ENCODE assay signal across 8 mouse cellular contexts in genomic region chr11:58322824-58323569, GRCm38 (mm10). TPM values are rescaled to one million over a fixed set of nuclear protein-coding genes. Genes with fewer than 3 reads are reported as not detected.
DNase-seq lines count a peak whose midpoint lies in the region; ATAC-seq and TF ChIP-seq lines count a peak whose summit lies in the region.

No protein-coding gene starts in this region.

- H3K36me3 ChIP-seq in hindbrain, postnatal 0 days (ENCODE audit: insufficient read depth, low read length) = peaks cover 5% of the 10 kb centered on the region; the same call in 1 of the 2 replicates
- peaks cover 21% of the 10 kb centered on the region for H3K36me3 ChIP-seq in macrophage (ENCODE audit: inconsistent target)

- intact Hi-C loops in gastrocnemius, adult 2 months (cut with DNase I) = loop anchor here (10.0 kb wide), 1 partner anchor 218 kb away; the partner anchor contains the start of gene Cnot8
- intact Hi-C loops in left cerebral cortex, adult 2 months (cut with DNase I) = loop anchor here (1.0 kb wide), 1 partner anchor 21 kb away; no protein-coding TSS in a partner anchor

- H3K4me1 ChIP-seq in hindbrain, postnatal 0 days (ENCODE audit: insufficient read depth, low read length) = peaks cover 16% of the 10 kb centered on the region; the same call in 1 of the 2 replicates

- ATAC-seq in activated CD4-positive, CD25-positive, alpha-beta regulatory T cell, adult 4 months = peak; percentile 90
- ATAC-seq in common myeloid progenitor, adult 5-6 weeks (replicated peaks; ENCODE audit: low read depth, poor library complexity, severe bottlenecking) = peak; percentile 93
- ATAC-seq in hindbrain, postnatal 0 days = peak; percentile 99

- TF ChIP-seq CTCF in gastrocnemius, adult 2 months (IDR thresholded peaks at IDR 0.05) = no peak
- TF ChIP-seq CTCF in hindbrain, postnatal 0 days (IDR thresholded peaks at IDR 0.05; ENCODE audit: low read depth) = peak; percentile 17; the same call in 1 of the 2 replicates
- no peak for TF ChIP-seq CTCF in left cerebral cortex, adult 2 months (IDR thresholded peaks at IDR 0.05)

- no peaks in the 10 kb centered on the region for H3K27me3 ChIP-seq in hindbrain, postnatal 0 days (ENCODE audit: insufficient read depth, low read length)

- peak overlapping the region; percentile 95 for H3K4me2 ChIP-seq in hindbrain, postnatal 0 days (ENCODE audit: low read depth, low read length)

- H3K9me3 ChIP-seq in hindbrain, postnatal 0 days (ENCODE audit: low read length) = no peaks in the 10 kb centered on the region

- 2% methylated on average over 60 of the region's 63 CpGs for WGBS in hindbrain, postnatal 0 days
- under 1% methylated on average over 63 of the region's 63 CpGs for WGBS in macrophage (ENCODE audit: missing documents)

- H3K9ac ChIP-seq in hindbrain, postnatal 0 days (replicated peaks; ENCODE audit: low read length) = peak overlapping the region; percentile 93

- peak overlapping the region; percentile 98 for H3K27ac ChIP-seq in gastrocnemius, adult 2 months
- peak overlapping the region; percentile 99 for H3K27ac ChIP-seq in hindbrain, postnatal 0 days
- H3K27ac ChIP-seq in left cerebral cortex, adult 2 months = peak overlapping the region; percentile 97
- H3K27ac ChIP-seq in macrophage = peak overlapping the region; percentile 54

- H3K4me3 ChIP-seq in gastrocnemius, adult 2 months = peak overlapping the region; percentile 93
- peak overlapping the region; percentile 74 for H3K4me3 ChIP-seq in hindbrain, postnatal 0 days (ENCODE audit: low read length)
- peak overlapping the region; percentile 78 for H3K4me3 ChIP-seq in left cerebral cortex, adult 2 months
- H3K4me3 ChIP-seq in macrophage (ENCODE audit: inconsistent target) = peak overlapping the region; percentile 54

- peak; percentile 99 for DNase-seq in gastrocnemius, adult 2 months
- peak; percentile 98 for DNase-seq in hindbrain, postnatal 0 days (ENCODE audit: low spot score)
- peak; percentile 96 to 97 for DNase-seq in left cerebral cortex, adult 2 months (ENCODE audit: extremely low spot score in 1 of 2, low spot score in 2 of 2)
- peak; percentile 96 for DNase-seq in retina, postnatal 7 days (ENCODE audit: low read depth, low spot score)
- DNase-seq in urinary bladder, adult 18-20 months (ENCODE audit: low spot score in 2 of 2) = peak; percentile 95

- H3K79me2 ChIP-seq in macrophage (ENCODE audit: inconsistent target) = peaks cover 44% of the 10 kb centered on the region

RNA-seq across cellular contexts. Expression of gene Zfp672, which starts 7.1 kb away (rescaled TPM):
- polyA plus RNA-seq in activated CD4-positive, CD25-positive, alpha-beta regulatory T cell, adult 4 months (2017; shearing (Covaris generic)) = 10 to 100 TPM; 43.4 to 44.5 TPM
- total RNA-seq in common myeloid progenitor, adult 5-6 weeks (2017) = 23.0 and 25.8 TPM in 2 replicates
- 10 to 100 TPM; 43.1 to 44.6 TPM for total RNA-seq in gastrocnemius, adult 2 months (2021)
- 36.3 and 42.9 TPM in 2 replicates for total RNA-seq in hindbrain, postnatal 0 days (2014; rRNA removed)
- 43.8 TPM in 2 replicates for polyA plus RNA-seq in hindbrain, postnatal 0 days (2015; fragmentation: Nextera tagmentation; extraction: Ambion mirVana)
- 10 to 100 TPM; 46.2 to 49.7 TPM for total RNA-seq in left cerebral cortex, adult 2 months (2021)
- total RNA-seq in macrophage (2018; cell fraction: chromatin; rRNA removed) = 10 to 100 TPM; 10.4 to 75.2 (median 32.9) TPM
- total RNA-seq in macrophage (2018; cell fraction: cytosol; rRNA removed) = 10 to 100 TPM in 15 of 26 experiments, 1 to 10 TPM in 11; 5.9 to 17.7 (median 10.2) TPM
- total RNA-seq in macrophage (2018; cell fraction: nucleus; rRNA removed) = 10 to 100 TPM in 24 of 26 experiments, 1 to 10 TPM in 2; 9.0 to 74.0 (median 25.2) TPM
- 7.9 to 19.4 TPM (median 9.7 TPM) in 3 replicates for polyA plus RNA-seq in macrophage (2018)

RNA-seq across cellular contexts. Expression of gene Sh3bp5l, which starts 7.5 kb away (rescaled TPM):
- 1 to 10 TPM; 3.7 to 5.9 TPM for polyA plus RNA-seq in activated CD4-positive, CD25-positive, alpha-beta regulatory T cell, adult 4 months (2017; shearing (Covaris generic))
- total RNA-seq in common myeloid progenitor, adult 5-6 weeks (2017) = 12.7 and 13.5 TPM in 2 replicates
- total RNA-seq in gastrocnemius, adult 2 months (2021) = 10 to 100 TPM; 21.2 to 23.5 TPM
- 51.8 and 55.4 TPM in 2 replicates for total RNA-seq in hindbrain, postnatal 0 days (2014; rRNA removed)
- polyA plus RNA-seq in hindbrain, postnatal 0 days (2015; fragmentation: Nextera tagmentation; extraction: Ambion mirVana) = 39.7 and 40.3 TPM in 2 replicates
- total RNA-seq in left cerebral cortex, adult 2 months (2021) = 10 to 100 TPM; 53.5 to 59.2 TPM
- 10 to 100 TPM in 15 of 26 experiments, 1 to 10 TPM in 11; 1.2 to 27.2 (median 12.7) TPM for total RNA-seq in macrophage (2018; cell fraction: chromatin; rRNA removed)
- 10 to 100 TPM in 8 of 26 experiments, 1 to 10 TPM in 18; 3.8 to 14.7 (median 7.7) TPM for total RNA-seq in macrophage (2018; cell fraction: cytosol; rRNA removed)
- 10 to 100 TPM in 12 of 26 experiments, 1 to 10 TPM in 14; 3.1 to 21.4 (median 9.1) TPM for total RNA-seq in macrophage (2018; cell fraction: nucleus; rRNA removed)
- 6.4 to 11.1 TPM (median 8.6 TPM) in 3 replicates for polyA plus RNA-seq in macrophage (2018)

RNA-seq across cellular contexts. Expression of gene Zfp692, which starts 16.1 kb away (rescaled TPM):
- polyA plus RNA-seq in activated CD4-positive, CD25-positive, alpha-beta regulatory T cell, adult 4 months (2017; shearing (Covaris generic)) = 10 to 100 TPM in 1 of 2 experiments, 1 to 10 TPM in 1; 6.5 to 10.3 TPM
- 15.8 and 19.3 TPM in 2 replicates for total RNA-seq in common myeloid progenitor, adult 5-6 weeks (2017)
- 1 to 10 TPM; 4.1 to 5.0 TPM for total RNA-seq in gastrocnemius, adult 2 months (2021)
- total RNA-seq in hindbrain, postnatal 0 days (2014; rRNA removed) = 23.9 and 27.8 TPM in 2 replicates
- polyA plus RNA-seq in hindbrain, postnatal 0 days (2015; fragmentation: Nextera tagmentation; extraction: Ambion mirVana) = 19.7 and 21.9 TPM in 2 replicates
- 10 to 100 TPM; 31.4 to 31.9 TPM for total RNA-seq in left cerebral cortex, adult 2 months (2021)
- total RNA-seq in macrophage (2018; cell fraction: chromatin; rRNA removed) = 10 to 100 TPM; 20.4 to 65.9 (median 47.6) TPM
- 1 to 10 TPM in 25 of 26 experiments, under 1 TPM in 1; 0.86 to 3.7 (median 2.1) TPM for total RNA-seq in macrophage (2018; cell fraction: cytosol; rRNA removed)
- total RNA-seq in macrophage (2018; cell fraction: nucleus; rRNA removed) = 10 to 100 TPM; 12.0 to 60.5 (median 31.9) TPM
- 2.9 to 5.3 TPM (median 4.7 TPM) in 3 replicates for polyA plus RNA-seq in macrophage (2018)

RNA-seq across cellular contexts. Expression of gene 4930438A08Rik, which starts 48.4 kb away (rescaled TPM):
- polyA plus RNA-seq in activated CD4-positive, CD25-positive, alpha-beta regulatory T cell, adult 4 months (2017; shearing (Covaris generic)) = not detected
- 0.41 and 0.92 TPM in 2 replicates for total RNA-seq in common myeloid progenitor, adult 5-6 weeks (2017)
- total RNA-seq in gastrocnemius, adult 2 months (2021) = not detected
- total RNA-seq in hindbrain, postnatal 0 days (2014; rRNA removed) = not detected in 2 replicates
- polyA plus RNA-seq in hindbrain, postnatal 0 days (2015; fragmentation: Nextera tagmentation; extraction: Ambion mirVana) = not detected in 2 replicates
- total RNA-seq in left cerebral cortex, adult 2 months (2021) = not detected
- 1 to 10 TPM in 1 of 26 experiments, under 1 TPM in 9, not detected in 16; 0.33 to 1.7 (median 0.53) TPM for total RNA-seq in macrophage (2018; cell fraction: chromatin; rRNA removed)
- under 1 TPM in 12 of 26 experiments, not detected in 14; 0.05 to 0.17 (median 0.08) TPM for total RNA-seq in macrophage (2018; cell fraction: cytosol; rRNA removed)
- under 1 TPM in 4 of 26 experiments, not detected in 22; 0.33 to 0.91 (median 0.53) TPM for total RNA-seq in macrophage (2018; cell fraction: nucleus; rRNA removed)
- 0.17 TPM in 1 of 3 replicates, not detected in the others for polyA plus RNA-seq in macrophage (2018)

RNA-seq across cellular contexts. Expression of gene Lypd8, which starts 55.8 kb away (rescaled TPM):
- polyA plus RNA-seq in activated CD4-positive, CD25-positive, alpha-beta regulatory T cell, adult 4 months (2017; shearing (Covaris generic)) = not detected
- not detected in 2 replicates for total RNA-seq in common myeloid progenitor, adult 5-6 weeks (2017)
- total RNA-seq in gastrocnemius, adult 2 months (2021) = not detected
- total RNA-seq in hindbrain, postnatal 0 days (2014; rRNA removed) = not detected in 2 replicates
- polyA plus RNA-seq in hindbrain, postnatal 0 days (2015; fragmentation: Nextera tagmentation; extraction: Ambion mirVana) = not detected in 2 replicates
- not detected for total RNA-seq in left cerebral cortex, adult 2 months (2021)
- total RNA-seq in macrophage (2018; cell fraction: chromatin; rRNA removed) = not detected
- total RNA-seq in macrophage (2018; cell fraction: cytosol; rRNA removed) = not detected
- total RNA-seq in macrophage (2018; cell fraction: nucleus; rRNA removed) = not detected
- polyA plus RNA-seq in macrophage (2018) = not detected in 3 replicates

Comparison
In these comparisons a context has a peak if more than half of its experiments do, and no peak if none do; other contexts are left out.
1. Peak in every context shown above with its lines: DNase-seq, ATAC-seq, H3K4me3 ChIP-seq and H3K27ac ChIP-seq.